Mouse (Mus musculus) MEL (cell line): ENCODE measurements around the gene Brdt.

Experiments
- CTCF ChIP-seq, 3 experiments: IDR thresholded peaks in 2 of 3; conservative IDR thresholded peaks in 1 of 3; 2 replicates each; pipeline ENCODE4 v1.5.1; 2011 to 2012; ENCODE audit warnings: low read length in 3 of 3, low read depth in 2 of 3, mild to moderate bottlenecking in 2 of 3, improper control_type of control experiment in 1 of 3, inconsistent platforms in 1 of 3, mixed read lengths in 1 of 3, moderate library complexity in 1 of 3; ENCODE audit not compliant: control insufficient read depth in 1 of 3, insufficient read depth in 1 of 3, poor library complexity in 1 of 3, severe bottlenecking in 1 of 3
- EP300 ChIP-seq, 2 experiments: IDR thresholded peaks; 2 replicates each; pipeline ENCODE4 v1.6.1; 2011; ENCODE audit warnings: improper control_type of control experiment in 2 of 2, low read length in 2 of 2, low read depth in 1 of 2, mild to moderate bottlenecking in 1 of 2
- MEF2A ChIP-seq: IDR thresholded peaks from 2 replicates; pipeline ENCODE4 v1.6.1; 2014; ENCODE audit warnings: low read depth, mild to moderate bottlenecking, inconsistent platforms, low read length, improper control_type of control experiment; ENCODE audit not compliant: poor library complexity, insufficient replicate concordance, severe bottlenecking; ENCODE audit errors: extremely low read depth
- POLR2A ChIP-seq, 2 experiments: IDR thresholded peaks; 2 replicates each; pipeline ENCODE4 v1.6.1; 2011 to 2012; ENCODE audit warnings: low read length in 2 of 2, mild to moderate bottlenecking in 2 of 2, control low read depth in 1 of 2, improper control_type of control experiment in 1 of 2, low read depth in 1 of 2, moderate library complexity in 1 of 2; ENCODE audit not compliant: control insufficient read depth in 1 of 2, insufficient read depth in 1 of 2, poor library complexity in 1 of 2

DNA sequence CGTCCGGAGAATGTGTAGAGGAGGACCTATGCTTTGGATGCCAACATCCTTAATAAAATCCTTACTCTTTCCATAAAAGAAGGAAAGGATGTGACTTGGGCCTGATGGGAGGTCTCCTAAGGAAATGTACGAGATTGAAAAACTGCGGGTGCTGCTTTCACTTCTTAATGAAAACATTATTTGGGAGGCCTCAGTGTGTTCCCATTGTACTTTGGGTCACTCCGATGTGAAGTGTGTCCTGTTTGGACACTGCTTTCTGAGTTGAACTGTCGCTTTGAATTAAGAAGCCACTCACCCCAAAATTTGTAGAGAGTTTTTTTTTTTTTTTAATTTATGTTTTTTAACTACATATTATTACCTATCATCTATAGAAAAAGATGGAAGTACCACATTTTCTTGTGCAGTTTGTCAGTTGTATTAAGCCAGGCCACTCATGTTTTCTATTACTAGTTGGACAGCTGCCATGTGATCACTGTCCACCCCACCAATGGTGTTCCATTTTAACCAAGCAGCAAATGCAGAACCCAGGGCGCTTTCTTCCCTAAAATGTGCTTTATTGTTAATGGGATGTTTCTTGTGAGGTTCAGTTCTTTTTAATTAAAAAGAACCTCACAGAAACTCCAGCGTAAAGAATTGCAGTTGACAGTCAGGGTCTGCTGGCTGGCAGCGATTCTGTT, 29.2 kb downstream of the Brdt start:
- TF ChIP-seq EP300 (IDR thresholded peaks at IDR 0.05; ENCODE audit: low read depth in 1 of 2, low read length in 2 of 2) = no peak
- TF ChIP-seq MEF2A = no peak
- TF ChIP-seq CTCF (IDR thresholded peaks at IDR 0.05 in 2 of 3, conservative IDR thresholded peaks at IDR 0.05 in 1 of 3; ENCODE audit: control insufficient read depth in 1 of 3, insufficient read depth in 1 of 3, low read depth in 2 of 3, low read length in 3 of 3, poor library complexity in 1 of 3, severe bottlenecking in 1 of 3) = no peak
- no peak for TF ChIP-seq POLR2A (IDR thresholded peaks at IDR 0.05; ENCODE audit: control insufficient read depth in 1 of 2, insufficient read depth in 1 of 2, low read depth in 1 of 2, low read length in 2 of 2, poor library complexity in 1 of 2)
